Mouse (Mus musculus) kidney, embryonic 16.5 days (tissue): ENCODE data around the gene Rpe. TPM values are rescaled to one million over a fixed set of nuclear protein-coding genes. Genes with fewer than 3 reads are reported as not detected.

Experiments used
- ATAC-seq: fragments of 200-750 bp; cut with Nextera tagmentation; 2 replicates; pipeline ENCODE4 v1.8.0; 2017; ENCODE audit warnings: moderate TSS enrichment; ENCODE audit not compliant: low FRiP score, low TSS enrichment
- H3K27ac ChIP-seq: fragments of 300-500 bp; sonication (generic); 2 replicates; pipeline ENCODE4 v1.5.1; 2014; ENCODE audit warnings: low read length
- H3K27me3 ChIP-seq: fragments of 300-500 bp; sonication (generic); 2 replicates; pipeline ENCODE4 v1.6.1; 2014; ENCODE audit warnings: low read length, control low read depth, mixed read lengths; ENCODE audit not compliant: insufficient read depth
- H3K36me3 ChIP-seq: fragments of 300-500 bp; sonication (generic); 2 replicates; pipeline ENCODE4 v1.6.1; 2014; ENCODE audit warnings: low read length, control low read depth, mixed read lengths; ENCODE audit not compliant: insufficient read depth
- H3K4me1 ChIP-seq: fragments of 300-500 bp; sonication (generic); 2 replicates; pipeline ENCODE4 v1.6.1; 2014; ENCODE audit warnings: low read length, control low read depth, mixed read lengths; ENCODE audit not compliant: insufficient read depth
- H3K4me2 ChIP-seq: fragments of 300-500 bp; sonication (generic); replicated peaks from 2 replicates; pipeline ENCODE4 v1.6.1; 2014; ENCODE audit warnings: low read depth, low read length
- H3K4me3 ChIP-seq: fragments of 300-500 bp; sonication (generic); 2 replicates; pipeline ENCODE4 v1.5.1; 2014; ENCODE audit warnings: mild to moderate bottlenecking, low read length
- H3K9ac ChIP-seq: fragments of 300-500 bp; sonication (generic); replicated peaks from 2 replicates; pipeline ENCODE4 v1.6.1; 2014; ENCODE audit warnings: low read length
- H3K9me3 ChIP-seq: fragments of 300-500 bp; sonication (generic); 2 replicates; pipeline ENCODE4 v1.6.1; 2016; ENCODE audit warnings: low read length, control low read depth
- WGBS: fragments of 180-500 bp; shearing (Covaris S2); extraction: QIAGEN DNeasy Blood & Tissue Kit; methylation state at CpG from one replicate; pipeline ENCODE4 v1.1.7; 2014; 5-methylcytosine and 5-hydroxymethylcytosine counted together
- polyA plus RNA-seq: library from polyadenylated mRNA; unstranded; fragments of >200 nt; fragmentation: Nextera tagmentation; extraction: Ambion mirVana; gene quantifications from 2 replicates; pipeline ENCODE4 v1.2.1, GENCODE M21; 2015

Rpe gene
- polyA plus RNA-seq, 1 experiment from 2014 or later = 45.4 TPM

DNA sequence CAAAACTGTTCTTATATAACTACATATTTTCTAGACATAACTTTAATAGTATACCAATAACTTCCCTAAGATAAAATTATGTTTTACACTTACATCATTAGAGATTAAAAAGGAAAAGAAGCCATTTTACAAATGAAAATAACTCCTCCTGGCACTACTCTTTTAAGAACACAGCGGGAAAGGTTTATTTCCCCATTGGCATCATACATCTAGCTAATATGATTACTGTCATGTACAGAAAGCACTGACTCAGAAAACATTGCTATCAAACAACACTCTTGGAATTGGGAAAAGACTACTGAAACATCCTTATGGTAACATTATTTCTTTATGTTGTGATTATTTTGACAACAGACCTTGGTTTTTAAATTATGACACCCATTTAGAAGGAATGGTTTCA, 68.1 kb downstream of the Rpe start:
- no peaks in the 10 kb centered on the region for H3K4me1 ChIP-seq
- no peaks in the 10 kb centered on the region for H3K27me3 ChIP-seq
- no peak overlapping the region for H3K4me2 ChIP-seq
- no peaks in the 10 kb centered on the region for H3K9me3 ChIP-seq
- no peak overlapping the region for H3K9ac ChIP-seq
- H3K27ac ChIP-seq = no peak overlapping the region
- ATAC-seq = no peak
- WGBS = 100% methylated on average over 1 of the region's 1 CpGs
- peaks cover 21% of the 10 kb centered on the region for H3K36me3 ChIP-seq
- H3K4me3 ChIP-seq = no peak overlapping the region

Other genes with a start within 250 kb of the Rpe start
- gene Unc80, start 232.5 kb upstream of the Rpe start, polyA plus RNA-seq = 0.12 and 0.18 TPM in 2 replicates
- gene Kansl1l, start 116.7 kb downstream of the Rpe start, polyA plus RNA-seq = 15.6 and 19.6 TPM in 2 replicates
- 144 and 161 TPM in 2 replicates for gene Acadl, start 162.4 kb downstream of the Rpe start, polyA plus RNA-seq
- 27.2 and 28.1 TPM in 2 replicates for gene Myl1, start 244.6 kb downstream of the Rpe start, polyA plus RNA-seq